11 mouse cellular contexts compared by ENCODE assay signal in genomic region chr11:18931001-18931874, GRCm38 (mm10).
DNase-seq lines count a peak whose midpoint lies in the region; ATAC-seq lines count a peak whose summit lies in the region.
"Had no signal": no experiment of that assay in that cellular context is flagged by ENCODE, and none has a peak within 500 bp of the region (broad histone marks: within the 10 kb centered on the region; RNA-seq: fewer than 3 reads in every experiment).

No protein-coding gene starts in this region.

- DNase-seq in adrenal gland, adult 2 months: peak; percentile 33
- no peak for DNase-seq in adrenal gland, adult 8-10 months
- no peak for DNase-seq in limb, embryonic 10.5 days (ENCODE audit: low spot score)
- DNase-seq in gastrocnemius, postnatal 4 days (ENCODE audit: low spot score in 2 of 2): no peak
- no peak for DNase-seq in kidney, postnatal 4 days
- DNase-seq: lung, postnatal 14 days; thymus, postnatal 14 days had no signal

- WGBS in kidney, embryonic 14.5 days: 40% methylated on average over 15 of the region's 15 CpGs
- 38% methylated on average over 15 of the region's 15 CpGs for WGBS in kidney, embryonic 15.5 days
- WGBS in limb, embryonic 10.5 days: 17% methylated on average over 15 of the region's 15 CpGs
- WGBS in stomach, embryonic 15.5 days: 29% methylated on average over 15 of the region's 15 CpGs

- H3K27me3 ChIP-seq in kidney, embryonic 14.5 days (ENCODE audit: control insufficient read depth, insufficient read depth, low read length): no peaks in the 10 kb centered on the region
- H3K27me3 ChIP-seq in kidney, embryonic 15.5 days: no peaks in the 10 kb centered on the region
- peaks cover 28% of the 10 kb centered on the region; the same call in 1 of the 2 replicates for H3K27me3 ChIP-seq in limb, embryonic 10.5 days (ENCODE audit: low read depth, poor library complexity, severe bottlenecking)
- H3K27me3 ChIP-seq in stomach, embryonic 15.5 days (replicated peaks): no peaks in the 10 kb centered on the region

- no peak overlapping the region for H3K27ac ChIP-seq in kidney, embryonic 14.5 days (ENCODE audit: low read depth, low read length)
- H3K27ac ChIP-seq in kidney, embryonic 15.5 days: no peak overlapping the region
- no peak overlapping the region for H3K27ac ChIP-seq in limb, embryonic 10.5 days
- H3K27ac ChIP-seq in stomach, embryonic 15.5 days: peak overlapping the region; percentile 38; the same call in 1 of the 2 replicates

- H3K4me3 ChIP-seq in kidney, embryonic 14.5 days (ENCODE audit: low read length): no peak overlapping the region
- no peak overlapping the region for H3K4me3 ChIP-seq in kidney, embryonic 15.5 days (replicated peaks)
- peak overlapping the region; percentile 4; the same call in 1 of the 2 replicates for H3K4me3 ChIP-seq in limb, embryonic 10.5 days
- H3K4me3 ChIP-seq in stomach, embryonic 15.5 days (replicated peaks): no peak overlapping the region
- H3K4me3 ChIP-seq: myocyte had no signal

- H3K4me1 ChIP-seq in kidney, embryonic 14.5 days (ENCODE audit: control insufficient read depth, insufficient read depth, low read length): peaks cover 3% of the 10 kb centered on the region; the same call in 1 of the 2 replicates
- H3K4me1 ChIP-seq in kidney, embryonic 15.5 days: peaks cover 13% of the 10 kb centered on the region
- peaks cover 42% of the 10 kb centered on the region for H3K4me1 ChIP-seq in limb, embryonic 10.5 days
- peaks cover 21% of the 10 kb centered on the region for H3K4me1 ChIP-seq in stomach, embryonic 15.5 days

- peaks cover 7% of the 10 kb centered on the region; the same call in 1 of the 2 replicates for H3K36me3 ChIP-seq in kidney, embryonic 14.5 days (ENCODE audit: control insufficient read depth, insufficient read depth, low read length)
- peaks cover 15% of the 10 kb centered on the region; the same call in 1 of the 2 replicates for H3K36me3 ChIP-seq in kidney, embryonic 15.5 days
- peaks cover 10% of the 10 kb centered on the region for H3K36me3 ChIP-seq in limb, embryonic 10.5 days
- peaks cover 9% of the 10 kb centered on the region; the same call in 1 of the 2 replicates for H3K36me3 ChIP-seq in stomach, embryonic 15.5 days

- no peaks in the 10 kb centered on the region for H3K9me3 ChIP-seq in kidney, embryonic 14.5 days (ENCODE audit: control insufficient read depth, low read length)
- no peaks in the 10 kb centered on the region for H3K9me3 ChIP-seq in kidney, embryonic 15.5 days (replicated peaks)
- H3K9me3 ChIP-seq in limb, embryonic 10.5 days (replicated peaks): no peaks in the 10 kb centered on the region
- H3K9me3 ChIP-seq in stomach, embryonic 15.5 days: no peaks in the 10 kb centered on the region

- ATAC-seq in kidney, embryonic 14.5 days (ENCODE audit: low FRiP score, low TSS enrichment): 0 out of 2 replicates have a peak, but pooled peaks have one; percentile 62
- ATAC-seq in kidney, embryonic 15.5 days (replicated peaks; ENCODE audit: low FRiP score): no peak
- no peak for ATAC-seq in stomach, embryonic 15.5 days (ENCODE audit: insufficient read depth, low FRiP score, low read depth)

- no peak overlapping the region for H3K9ac ChIP-seq in kidney, embryonic 14.5 days (ENCODE audit: low read depth, low read length)
- H3K9ac ChIP-seq in kidney, embryonic 15.5 days: no peak overlapping the region
- H3K9ac ChIP-seq in stomach, embryonic 15.5 days: no peak overlapping the region

- no peak overlapping the region for H3K4me2 ChIP-seq in kidney, embryonic 14.5 days (replicated peaks; ENCODE audit: low read depth, low read length)
- no peak overlapping the region for H3K4me2 ChIP-seq in kidney, embryonic 15.5 days
- H3K4me2 ChIP-seq in stomach, embryonic 15.5 days: no peak overlapping the region
